Mouse (Mus musculus): ENCODE data around the gene Lingo2. TPM values are rescaled to one million over a fixed set of nuclear protein-coding genes. Genes with fewer than 3 reads are reported as not detected.

Lingo2 gene
- polyA plus RNA-seq, 1 experiment from 2014 or later, result 67.8 TPM

DNA sequence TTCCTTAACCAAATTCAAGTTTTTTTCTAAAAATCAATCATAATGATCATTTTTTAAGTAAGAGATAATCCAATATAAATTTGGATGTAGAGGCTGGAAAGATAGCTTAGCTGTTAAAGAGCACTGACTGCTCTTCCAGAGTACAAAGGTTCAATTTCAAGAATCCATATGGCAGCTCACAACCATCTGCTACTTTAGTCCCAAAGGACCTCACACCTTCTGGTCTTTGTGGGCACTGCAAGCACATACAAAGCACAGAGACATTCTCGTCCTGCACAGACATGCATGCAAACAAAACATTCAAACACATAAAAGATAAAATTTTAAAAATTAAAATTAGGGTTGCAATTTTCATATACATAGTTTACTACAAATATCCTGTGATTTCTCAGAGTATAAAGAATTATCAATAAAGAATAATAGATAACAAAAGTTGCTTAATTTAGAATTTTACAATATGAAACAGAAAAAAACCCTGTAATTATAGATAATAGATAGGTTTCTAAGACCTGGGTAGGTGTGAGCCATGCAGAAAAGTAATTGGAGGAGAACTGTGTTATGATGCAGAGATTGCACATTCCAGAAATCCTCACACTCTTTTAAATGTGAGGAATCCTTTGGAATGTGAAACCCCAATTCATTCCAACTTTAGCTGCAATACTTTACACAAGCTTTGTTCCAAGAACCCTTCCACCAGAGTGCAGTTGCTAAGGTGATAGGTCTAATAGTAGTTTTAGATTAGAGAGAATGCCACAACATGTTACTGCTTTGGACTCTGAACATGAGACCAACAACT is 1053.6 kb downstream of the Lingo2 start:
- H3K27ac ChIP-seq (replicated peaks), result no peak overlapping the region
- no peak for ATAC-seq (ENCODE audit: low FRiP score, low read depth)
- H3K36me3 ChIP-seq, result no peaks in the 10 kb centered on the region
- no peak overlapping the region for H3K4me3 ChIP-seq
- H3K4me2 ChIP-seq, result no peak overlapping the region
- no peaks in the 10 kb centered on the region for H3K27me3 ChIP-seq
- H3K9me3 ChIP-seq, result no peaks in the 10 kb centered on the region
- no peaks in the 10 kb centered on the region for H3K4me1 ChIP-seq (replicated peaks)
- H3K9ac ChIP-seq, result no peak overlapping the region
- 48% methylated on average over 1 of the region's 1 CpGs for WGBS

DNA sequence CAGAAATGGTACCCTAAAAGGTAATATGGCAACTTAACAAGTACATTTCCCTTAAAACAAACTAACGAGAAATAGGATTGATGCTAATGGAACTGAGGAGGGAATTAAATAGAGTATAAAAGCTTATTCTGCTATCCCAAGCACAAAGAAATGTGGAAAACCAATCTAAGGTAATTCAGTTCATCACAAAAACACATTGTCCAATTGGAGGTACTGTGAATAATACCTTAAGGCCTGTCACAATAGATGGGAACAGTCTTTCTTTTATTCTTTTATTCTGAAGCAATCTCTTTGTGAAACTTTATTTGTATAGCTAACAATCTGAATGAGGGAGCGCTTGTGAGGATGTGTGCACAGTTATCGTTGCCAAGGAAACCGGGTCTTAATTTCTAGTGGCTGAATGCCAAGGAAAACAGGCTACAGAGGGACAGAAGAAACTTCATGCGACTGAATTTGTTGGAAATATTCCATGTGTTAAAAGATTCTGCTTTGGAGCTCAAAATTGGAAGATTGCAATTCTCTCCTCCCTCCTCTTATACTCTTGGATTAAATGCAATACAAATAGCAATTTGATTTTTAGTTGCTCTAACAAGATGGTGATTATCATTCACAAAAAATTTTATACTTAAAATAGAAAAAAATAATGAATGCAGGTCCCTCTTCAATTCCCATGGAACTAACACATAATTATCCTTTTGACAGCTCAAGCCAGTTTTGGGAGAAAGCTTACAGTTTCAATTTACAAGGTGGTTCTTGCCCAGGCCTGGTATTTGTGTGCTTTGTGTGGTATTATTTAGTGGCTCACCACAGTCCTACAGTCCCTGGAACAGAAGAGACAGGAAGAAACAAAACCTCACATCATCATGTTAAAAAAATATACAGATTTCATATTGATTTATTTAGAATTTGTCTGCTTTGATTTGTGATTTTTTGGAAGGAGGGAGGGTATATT is 1065.7 kb downstream of the Lingo2 start:
- H3K4me2 ChIP-seq, result no peak overlapping the region
- H3K27me3 ChIP-seq, result no peaks in the 10 kb centered on the region
- WGBS, result 13% methylated on average over 5 of the region's 5 CpGs
- no peak overlapping the region for H3K4me3 ChIP-seq
- H3K27ac ChIP-seq (replicated peaks), result no peak overlapping the region; the same call in 1 of the 2 replicates
- no peaks in the 10 kb centered on the region for H3K36me3 ChIP-seq
- peaks cover 10% of the 10 kb centered on the region for H3K4me1 ChIP-seq (replicated peaks)
- no peak overlapping the region for H3K9ac ChIP-seq
- peak; percentile 91 for ATAC-seq (ENCODE audit: low FRiP score, low read depth)
- no peaks in the 10 kb centered on the region for H3K9me3 ChIP-seq

GRCm38 (mm10) chr4:35884946-35885460 is 1066.5 kb downstream of the Lingo2 start:
- no peaks in the 10 kb centered on the region for H3K36me3 ChIP-seq
- H3K9me3 ChIP-seq, result no peaks in the 10 kb centered on the region
- H3K4me1 ChIP-seq (replicated peaks), result peaks cover 10% of the 10 kb centered on the region
- no peak overlapping the region for H3K4me2 ChIP-seq
- no peak overlapping the region for H3K4me3 ChIP-seq
- 68% methylated on average over 3 of the region's 3 CpGs for WGBS
- H3K9ac ChIP-seq, result no peak overlapping the region
- H3K27me3 ChIP-seq, result no peaks in the 10 kb centered on the region
- no peak for ATAC-seq (ENCODE audit: low FRiP score, low read depth)
- no peak overlapping the region for H3K27ac ChIP-seq (replicated peaks)

GRCm38 (mm10) chr4:35846518-35846917 is 1105.0 kb downstream of the Lingo2 start:
- Histone ChIP-seq H3K4me2 (no peak overlapping the region), H3K4me3 (no peak overlapping the region), H3K9me3 (no peaks in the 10 kb centered on the region), H3K27me3 (no peaks in the 10 kb centered on the region), H3K9ac (no peak overlapping the region), H3K4me1 (replicated peaks) (peaks cover 10% of the 10 kb centered on the region), H3K36me3 (no peaks in the 10 kb centered on the region), H3K27ac (replicated peaks) (no peak overlapping the region)
- ATAC-seq (ENCODE audit: low FRiP score, low read depth), result no peak
- WGBS, result 74% methylated on average over 1 of the region's 1 CpGs

GRCm38 (mm10) chr4:35845140-35845539 is 1106.4 kb downstream of the Lingo2 start:
- H3K4me1 ChIP-seq (replicated peaks), result peaks cover 10% of the 10 kb centered on the region
- no peaks in the 10 kb centered on the region for H3K36me3 ChIP-seq
- H3K4me3 ChIP-seq, result peak overlapping the region; percentile 23
- H3K9me3 ChIP-seq, result no peaks in the 10 kb centered on the region
- peak overlapping the region; percentile 19; the same call in 1 of the 2 replicates for H3K9ac ChIP-seq
- peak; percentile 94 for ATAC-seq (ENCODE audit: low FRiP score, low read depth)
- no peaks in the 10 kb centered on the region for H3K27me3 ChIP-seq
- peak overlapping the region; percentile 51 for H3K4me2 ChIP-seq
- WGBS, result 25% methylated on average over 7 of the region's 7 CpGs
- peak overlapping the region; percentile 83 for H3K27ac ChIP-seq (replicated peaks)

DNA sequence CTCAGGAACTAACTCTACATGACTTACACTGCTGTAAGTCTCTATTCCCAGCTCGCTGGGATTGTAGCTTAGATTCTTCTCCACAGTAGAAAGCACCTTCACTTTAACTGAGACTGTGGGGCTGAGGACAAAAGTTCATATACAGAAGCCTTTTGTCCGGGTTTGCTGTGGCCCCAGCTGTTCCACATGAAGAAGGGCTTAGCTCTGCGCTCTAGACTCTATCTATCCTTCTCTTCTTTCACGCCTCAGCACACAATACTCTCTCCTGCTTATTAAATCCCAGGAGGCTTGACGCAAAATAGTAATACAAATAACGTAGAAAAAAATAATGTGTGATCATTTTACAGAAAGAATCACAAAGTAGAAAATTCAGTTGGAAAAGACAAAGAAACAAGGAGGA is 1107.0 kb downstream of the Lingo2 start:
- peak overlapping the region; percentile 23 for H3K4me3 ChIP-seq
- no peaks in the 10 kb centered on the region for H3K36me3 ChIP-seq
- H3K4me1 ChIP-seq (replicated peaks), result peaks cover 10% of the 10 kb centered on the region
- ATAC-seq (ENCODE audit: low FRiP score, low read depth), result peak; percentile 47; the same call in 1 of the 2 replicates
- 44% methylated on average over 6 of the region's 6 CpGs for WGBS
- no peaks in the 10 kb centered on the region for H3K27me3 ChIP-seq
- H3K9ac ChIP-seq, result 0 out of 2 replicates have a peak overlapping the region, but pooled peaks have one; percentile 19
- peak overlapping the region; percentile 51 for H3K4me2 ChIP-seq
- no peaks in the 10 kb centered on the region for H3K9me3 ChIP-seq
- peak overlapping the region; percentile 83 for H3K27ac ChIP-seq (replicated peaks)

DNA sequence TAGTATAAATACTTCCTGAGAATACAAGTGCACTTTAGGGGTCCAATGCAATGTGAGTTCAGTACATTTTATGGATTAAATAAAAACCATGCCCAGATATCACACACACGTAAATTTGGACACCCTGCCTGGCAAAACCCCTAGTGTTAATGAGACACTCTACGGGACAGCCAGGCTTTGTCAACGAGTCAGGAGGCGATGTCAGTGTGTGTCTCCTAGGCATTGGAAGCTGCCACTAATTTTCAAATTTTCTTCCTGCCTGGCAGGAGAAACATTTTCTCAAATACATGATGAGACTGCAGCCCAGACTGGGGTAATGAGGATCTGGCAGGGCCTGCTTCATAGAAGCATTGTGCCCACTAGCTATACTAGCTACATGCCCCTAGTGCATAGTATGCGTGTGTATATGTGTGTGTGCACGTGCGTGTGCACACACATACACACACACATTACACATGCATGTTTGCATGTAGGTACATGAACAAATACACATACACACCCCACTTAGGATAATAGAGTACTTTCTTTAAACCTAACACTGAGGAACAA is 1128.2 kb downstream of the Lingo2 start:
- Histone ChIP-seq H3K36me3 (no peaks in the 10 kb centered on the region), H3K27ac (replicated peaks) (no peak overlapping the region), H3K4me1 (replicated peaks) (no peaks in the 10 kb centered on the region), H3K4me3 (no peak overlapping the region), H3K27me3 (no peaks in the 10 kb centered on the region), H3K9ac (no peak overlapping the region), H3K4me2 (no peak overlapping the region), H3K9me3 (no peaks in the 10 kb centered on the region)
- WGBS, result 78% methylated on average over 7 of the region's 7 CpGs
- ATAC-seq (ENCODE audit: low FRiP score, low read depth), result no peak

GRCm38 (mm10) chr4:35820701-35821100 is 1130.8 kb downstream of the Lingo2 start:
- ATAC-seq (ENCODE audit: low FRiP score, low read depth), result no peak
- 86% methylated on average over 1 of the region's 1 CpGs for WGBS
- Histone ChIP-seq H3K9me3 (no peaks in the 10 kb centered on the region), H3K9ac (no peak overlapping the region), H3K4me2 (no peak overlapping the region), H3K4me1 (replicated peaks) (no peaks in the 10 kb centered on the region), H3K27ac (replicated peaks) (no peak overlapping the region), H3K27me3 (no peaks in the 10 kb centered on the region), H3K36me3 (no peaks in the 10 kb centered on the region), H3K4me3 (no peak overlapping the region)

DNA sequence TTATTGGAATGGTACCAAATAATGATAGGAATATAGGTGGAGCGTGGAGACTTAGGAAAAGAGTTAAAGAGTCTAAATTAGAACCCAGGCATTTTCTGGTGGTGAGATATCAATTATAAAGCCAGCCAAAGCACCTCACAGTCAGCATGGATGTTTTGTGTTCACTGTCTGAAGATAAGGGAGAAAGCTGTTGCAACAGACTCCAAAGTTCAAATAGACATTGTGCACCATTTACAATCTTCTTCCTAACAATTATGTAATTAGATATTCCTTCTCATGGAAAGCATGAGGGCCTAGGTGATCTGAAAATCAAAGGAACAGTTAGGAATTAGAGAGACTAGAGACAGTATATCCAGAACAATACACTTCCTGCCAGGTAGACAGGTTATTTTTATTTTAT is 1136.8 kb downstream of the Lingo2 start:
- H3K27me3 ChIP-seq, result no peaks in the 10 kb centered on the region
- WGBS, result 89% methylated on average over 1 of the region's 1 CpGs
- no peak overlapping the region for H3K9ac ChIP-seq
- ATAC-seq (ENCODE audit: low FRiP score, low read depth), result no peak
- H3K4me1 ChIP-seq (replicated peaks), result no peaks in the 10 kb centered on the region
- H3K4me3 ChIP-seq, result no peak overlapping the region
- no peak overlapping the region for H3K27ac ChIP-seq (replicated peaks)
- no peaks in the 10 kb centered on the region for H3K9me3 ChIP-seq
- H3K4me2 ChIP-seq, result no peak overlapping the region
- H3K36me3 ChIP-seq, result no peaks in the 10 kb centered on the region

GRCm38 (mm10) chr4:35807497-35808210 is 1143.9 kb downstream of the Lingo2 start:
- Histone ChIP-seq H3K4me3 (no peak overlapping the region), H3K9me3 (no peaks in the 10 kb centered on the region), H3K27ac (replicated peaks) (no peak overlapping the region), H3K9ac (no peak overlapping the region), H3K4me1 (replicated peaks) (no peaks in the 10 kb centered on the region), H3K4me2 (no peak overlapping the region), H3K36me3 (no peaks in the 10 kb centered on the region), H3K27me3 (no peaks in the 10 kb centered on the region)
- ATAC-seq (ENCODE audit: low FRiP score, low read depth), result no peak
- 46% methylated on average over 6 of the region's 6 CpGs for WGBS

DNA sequence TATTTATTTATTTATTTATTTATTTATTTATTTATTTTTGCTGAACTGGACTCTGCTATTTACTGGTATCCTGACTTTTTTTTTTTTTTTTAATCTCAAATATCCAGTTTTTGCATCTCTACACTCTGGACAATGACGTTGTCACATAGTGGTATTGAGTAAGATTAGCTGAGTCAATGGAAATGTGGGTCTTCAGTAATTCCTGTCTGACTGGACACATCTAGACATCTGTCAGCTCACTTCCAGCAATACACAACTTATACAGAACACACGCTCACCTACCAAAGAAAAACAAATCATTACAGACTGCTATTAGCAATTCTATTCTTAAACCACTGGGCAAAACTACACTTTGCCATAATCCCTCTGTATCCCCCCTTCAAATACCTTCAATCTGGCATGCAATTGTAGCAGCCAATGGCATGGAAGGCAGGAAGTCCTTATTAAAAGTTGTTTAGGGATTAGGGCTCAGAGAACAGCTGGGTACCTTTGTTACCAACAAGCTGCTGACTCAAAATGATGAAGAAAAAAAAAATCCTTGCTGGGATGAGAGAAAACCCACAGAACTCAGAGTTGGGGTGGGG is 1144.6 kb downstream of the Lingo2 start:
- H3K9ac ChIP-seq, result no peak overlapping the region
- H3K36me3 ChIP-seq, result no peaks in the 10 kb centered on the region
- no peaks in the 10 kb centered on the region for H3K27me3 ChIP-seq
- H3K4me3 ChIP-seq, result no peak overlapping the region
- no peak overlapping the region for H3K4me2 ChIP-seq
- no peaks in the 10 kb centered on the region for H3K4me1 ChIP-seq (replicated peaks)
- no peak for ATAC-seq (ENCODE audit: low FRiP score, low read depth)
- H3K27ac ChIP-seq (replicated peaks), result no peak overlapping the region
- no peaks in the 10 kb centered on the region for H3K9me3 ChIP-seq
- 81% methylated on average over 2 of the region's 2 CpGs for WGBS

All from hindbrain, embryonic 15.5 days (tissue).